Mouse (Mus musculus): ENCODE results near the gene Smc4. TPM values are rescaled to one million over a fixed set of nuclear protein-coding genes. Genes with fewer than 3 reads are reported as not detected.

Gene Smc4
- total RNA-seq, 2 experiments from 2014 or later: 6.6 to 7.7 TPM

- Histone ChIP-seq H3K27ac (no peak overlapping the region), H3K4me3 (no peak overlapping the region)
- DNase-seq (ENCODE audit: low spot score in 2 of 2): no peak
- TF ChIP-seq CTCF (conservative IDR thresholded peaks at IDR 0.05): peak; percentile 86
Measured at GRCm38 (mm10) chr3:69064005-69064404, 59.5 kb downstream of the Smc4 start.

Small RNA genes within 50 kb of the gene (microRNA-seq; reads per million reads assigned to microRNA genes)
- gene Mir15b: 188 to 307 reads per million in 2 experiments
- 75.4 to 77.9 reads per million in 2 experiments for gene Mir16-2

Other genes with a start within 250 kb of the Smc4 start
- 1 to 10 TPM; 7.8 to 7.9 TPM for gene 1110032F04Rik, start 135.2 kb upstream of the Smc4 start, total RNA-seq (2021)
- gene Ift80, start 168 bp upstream of the Smc4 start, total RNA-seq (2021): 10 to 100 TPM; 25.5 to 27.0 TPM
- gene Trim59, start 40.0 kb downstream of the Smc4 start, total RNA-seq (2021): 10 to 100 TPM; 10.7 to 12.9 TPM
- gene Kpna4, start 122.4 kb downstream of the Smc4 start, total RNA-seq (2021): 10 to 100 TPM; 82.9 to 87.7 TPM
- gene Arl14, start 217.7 kb downstream of the Smc4 start, total RNA-seq (2021): not detected